Mouse (Mus musculus) large intestine, adult 2 months (tissue): ENCODE measurements around the gene Rusc2. TPM values are rescaled to one million over a fixed set of nuclear protein-coding genes. Genes with fewer than 3 reads are reported as not detected.

Experiments
- DNase-seq: peaks from one replicate; pipeline ENCODE4 v3.0.0-alpha.2; 2012; ENCODE audit warnings: low read depth, low spot score
- WGBS: fragments of 180-500 bp; shearing (Covaris S2); methylation state at CpG from one replicate; pipeline ENCODE4 v1.1.7; 2018; 5-methylcytosine and 5-hydroxymethylcytosine counted together
- polyA plus RNA-seq: library from polyadenylated mRNA; depleted of rRNA; stranded (reverse); fragments of >200 nt; gene quantifications from 2 replicates; pipeline ENCODE4 v1.2.3, GENCODE M21; 2012; rRNA removed

The Rusc2 gene
- 7.4 and 7.6 TPM in 2 replicates for polyA plus RNA-seq

DNA sequence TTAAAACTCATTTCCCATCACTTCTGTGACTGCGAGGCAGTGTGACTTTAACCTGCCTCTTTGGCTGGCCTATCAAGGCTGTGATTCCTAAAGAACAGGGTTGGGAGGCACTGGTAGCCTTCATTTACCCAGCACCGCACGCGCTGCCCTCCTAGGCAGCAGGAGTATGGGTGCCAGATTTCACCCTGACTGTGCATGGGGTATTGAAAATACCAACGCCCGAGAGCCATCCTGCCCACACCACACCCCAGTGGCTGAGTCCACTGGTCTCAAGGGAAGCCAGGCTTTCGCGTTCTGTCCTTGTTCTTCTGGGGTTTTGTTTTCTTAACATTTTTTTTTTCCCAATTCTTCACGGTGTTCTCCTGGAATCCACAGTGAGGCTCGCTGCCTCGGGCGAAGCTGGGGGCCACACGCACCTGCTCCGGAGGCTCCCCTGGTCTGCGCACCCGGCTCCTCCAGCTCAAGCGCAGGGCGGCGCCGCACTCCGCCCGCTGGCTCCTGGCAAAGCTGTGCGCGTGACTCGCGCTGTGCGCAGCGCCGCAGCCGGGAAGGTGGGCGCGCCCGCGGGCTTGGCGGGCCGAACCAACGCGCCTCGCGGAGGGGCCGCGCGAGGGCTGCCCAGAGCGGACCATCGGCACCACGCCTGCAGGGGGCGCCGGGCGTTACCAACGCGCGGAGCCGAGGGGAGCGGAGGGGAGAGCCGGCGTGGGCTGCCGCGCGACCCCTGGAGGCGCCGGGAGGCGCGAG, at the start of gene Rusc2:
Gene Rusc2 (plus strand): TSS at position 572 of the 747 bp plus-strand sequence.
- no peak for DNase-seq
- WGBS: under 1% methylated on average over 61 of the region's 63 CpGs

DNA sequence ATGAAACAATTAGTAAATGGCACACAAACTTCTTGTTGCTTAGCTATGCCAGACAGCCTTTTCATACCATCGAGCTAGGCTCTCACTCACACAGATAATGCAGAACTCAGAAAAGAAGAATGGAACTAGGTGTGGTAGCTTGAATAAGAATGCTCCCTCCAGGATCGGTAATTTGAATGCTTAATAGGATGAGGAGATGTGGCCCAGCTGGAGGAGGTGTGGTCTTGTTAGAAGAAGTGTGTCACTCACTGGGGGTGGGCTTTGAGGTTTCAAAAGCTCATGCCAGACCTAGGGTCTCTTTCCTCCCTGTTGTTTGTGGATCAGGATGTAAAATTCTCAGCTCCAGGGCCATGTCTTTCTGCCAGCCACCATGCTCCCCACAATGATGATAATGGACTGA, 47.0 kb upstream of the Rusc2 start:
- WGBS: 78% methylated on average over 2 of the region's 2 CpGs
- no peak for DNase-seq

DNA sequence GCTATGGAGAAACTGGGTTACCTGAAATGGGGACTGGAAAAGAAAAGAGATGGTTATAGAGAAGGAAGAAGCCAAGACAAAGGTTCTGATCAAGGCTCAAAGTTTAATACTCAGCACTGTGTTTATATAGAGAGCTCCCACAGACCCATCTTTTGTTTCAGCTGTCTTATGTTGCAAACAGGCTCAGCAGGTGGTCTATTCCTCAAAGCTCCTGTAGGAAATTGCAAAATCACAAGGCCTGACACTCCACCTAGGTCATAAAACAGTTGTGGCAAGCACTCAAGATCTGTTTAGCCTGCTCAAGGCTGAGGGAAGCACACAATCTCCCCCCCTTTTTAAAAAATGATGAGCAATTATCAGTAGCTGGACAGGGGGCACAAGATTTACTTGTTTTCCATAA, 45.6 kb upstream of the Rusc2 start:
- no peak for DNase-seq

DNA sequence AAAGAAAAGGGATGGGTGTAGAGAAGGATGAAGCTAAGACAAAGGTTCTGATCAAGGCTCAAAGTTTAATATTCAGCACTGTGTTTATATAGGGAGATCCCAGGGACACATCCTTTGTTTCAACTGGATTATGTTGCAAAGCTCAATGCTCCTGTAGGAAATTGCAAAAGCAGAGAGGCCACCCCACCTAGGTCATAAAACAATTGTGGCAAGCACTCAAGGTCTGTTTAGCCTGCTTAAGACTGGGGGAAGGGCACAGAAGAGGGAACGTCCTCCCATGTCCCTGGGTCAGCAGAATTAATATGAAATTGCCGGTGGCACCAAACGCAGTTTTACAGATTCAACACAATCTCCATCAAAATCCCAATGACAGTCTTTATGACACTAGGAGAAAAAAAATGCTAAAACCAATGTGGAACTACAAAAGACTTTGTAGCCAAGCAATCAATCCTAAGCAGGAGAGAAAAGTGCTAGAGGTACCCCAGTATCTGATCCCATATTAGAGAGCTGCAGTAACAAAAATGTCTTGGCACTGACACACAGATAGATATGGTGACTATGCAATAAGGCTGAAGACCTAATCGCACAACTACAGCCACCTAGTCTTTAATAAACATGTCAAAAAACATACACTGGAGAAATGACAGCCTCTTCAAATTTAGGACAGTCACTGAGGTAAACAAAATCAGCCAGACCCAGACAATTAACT, 41.5 kb upstream of the Rusc2 start:
- DNase-seq: peak; percentile 78
- 17% methylated on average over 4 of the region's 4 CpGs for WGBS

DNA sequence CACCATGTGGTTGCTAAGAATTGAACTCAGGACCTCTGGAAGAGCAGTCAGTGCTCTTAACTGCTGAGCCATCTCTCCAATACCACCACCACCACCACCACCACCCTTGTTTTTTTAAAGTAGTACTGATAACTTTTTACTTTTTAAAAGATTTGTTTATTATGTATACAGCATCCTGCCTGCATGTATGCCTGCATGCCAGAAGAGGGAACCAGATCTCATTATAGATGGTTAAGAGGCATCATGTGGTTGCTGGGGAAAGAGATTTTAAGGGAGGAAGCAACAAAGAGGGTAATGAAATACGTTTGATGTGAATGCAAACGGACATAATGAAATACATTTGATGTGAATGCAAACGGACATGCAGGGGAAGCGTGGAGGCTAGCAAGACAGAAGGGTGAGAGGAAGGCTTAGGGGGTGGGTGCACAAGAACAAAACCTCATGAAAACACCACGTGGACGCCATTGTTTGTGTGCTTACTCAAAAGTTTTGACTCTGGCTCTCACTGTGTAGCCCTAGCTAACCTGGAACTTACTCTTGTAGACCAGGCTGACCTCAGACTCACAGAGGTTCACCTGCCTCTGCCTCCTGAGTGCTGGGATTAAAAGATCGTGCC, 40.4 kb upstream of the Rusc2 start:
- DNase-seq: no peak
- WGBS: 84% methylated on average over 7 of the region's 7 CpGs

DNA sequence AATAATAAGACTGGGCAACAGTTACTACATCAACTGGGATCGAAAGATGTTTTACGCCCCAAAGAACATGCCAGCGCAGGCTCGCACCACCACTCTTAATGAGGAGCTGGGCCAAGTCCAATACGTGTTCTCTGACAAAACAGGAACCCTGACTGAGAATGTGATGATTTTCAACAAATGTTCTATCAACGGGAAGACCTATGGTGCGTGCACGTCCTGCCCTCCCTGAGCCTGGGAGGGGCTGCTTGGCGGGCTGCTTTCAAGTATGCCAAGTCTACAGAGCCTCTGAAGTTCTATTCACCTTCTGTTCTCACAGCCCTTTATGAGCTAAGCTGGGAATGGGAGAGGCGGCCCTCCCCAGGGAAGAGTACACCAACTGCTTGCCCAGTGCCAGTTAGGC, 39.3 kb upstream of the Rusc2 start:
- 66% methylated on average over 10 of the region's 10 CpGs for WGBS
- DNase-seq: no peak

DNA sequence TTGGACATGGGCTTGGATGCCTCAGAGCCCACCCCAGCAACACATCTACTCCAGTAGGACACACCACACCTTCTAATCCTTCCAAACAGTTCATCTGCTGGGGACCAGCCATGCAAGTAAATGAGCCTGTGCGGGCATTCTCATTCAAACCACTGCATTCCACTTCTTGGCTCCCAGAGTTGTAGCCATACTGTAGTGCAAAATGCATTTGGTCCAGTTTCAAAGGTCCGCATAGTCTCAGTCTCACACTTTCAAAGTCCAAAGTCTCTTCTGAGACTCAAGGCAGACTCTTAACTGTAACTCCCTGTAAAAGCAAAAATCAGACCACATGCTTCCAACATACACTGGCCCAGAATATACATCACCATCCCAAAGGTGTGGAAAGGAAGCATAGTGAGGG, 36.8 kb upstream of the Rusc2 start:
- no peak for DNase-seq
- 41% methylated on average over 2 of the region's 2 CpGs for WGBS

DNA sequence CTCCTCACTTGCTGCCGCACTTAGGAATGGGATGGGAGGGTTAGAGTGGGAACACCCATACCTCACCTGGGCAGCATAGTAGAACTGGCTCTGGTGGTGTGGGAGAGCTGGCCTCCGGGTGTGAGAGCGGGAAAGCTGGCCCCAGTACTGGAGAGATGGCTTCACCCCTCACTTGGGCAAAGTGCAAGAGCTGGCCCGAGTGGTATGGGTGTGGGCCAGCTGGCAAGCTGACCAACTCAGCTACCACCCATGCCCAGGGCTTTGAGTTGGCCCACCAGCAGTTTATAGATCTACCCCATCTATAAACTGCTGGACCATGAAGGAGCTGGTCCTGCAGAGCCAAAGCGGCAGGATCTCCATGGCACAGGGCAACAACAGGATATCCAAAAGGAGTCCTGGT, 32.6 kb upstream of the Rusc2 start:
- DNase-seq: no peak
- WGBS: 50% methylated on average over 5 of the region's 5 CpGs

DNA sequence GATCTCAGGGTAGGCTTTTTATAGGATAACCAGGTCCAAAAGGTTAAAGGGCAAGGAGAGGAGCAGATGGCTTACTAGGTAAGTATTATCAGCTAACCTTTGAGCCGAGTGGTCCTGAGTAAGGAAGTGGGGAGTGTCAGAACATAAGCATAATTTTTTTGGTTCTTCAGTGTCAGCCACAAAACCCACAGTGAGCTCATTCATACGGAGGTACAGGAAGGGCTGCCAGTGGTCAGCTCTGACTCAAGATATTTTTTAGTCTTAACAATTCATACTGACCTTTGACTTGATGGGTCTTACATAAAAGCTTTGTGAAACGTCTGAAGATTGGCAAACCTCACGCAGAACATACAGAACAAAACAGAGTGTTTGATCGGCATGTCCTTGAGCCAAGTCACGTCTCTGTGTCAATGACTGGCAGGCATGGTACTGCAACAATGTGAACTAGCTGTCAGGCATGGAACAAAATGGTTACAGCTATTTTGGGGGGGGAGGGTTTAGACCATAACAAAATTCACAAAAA, 31.7 kb upstream of the Rusc2 start:
- 32% methylated on average over 6 of the region's 6 CpGs for WGBS

DNA sequence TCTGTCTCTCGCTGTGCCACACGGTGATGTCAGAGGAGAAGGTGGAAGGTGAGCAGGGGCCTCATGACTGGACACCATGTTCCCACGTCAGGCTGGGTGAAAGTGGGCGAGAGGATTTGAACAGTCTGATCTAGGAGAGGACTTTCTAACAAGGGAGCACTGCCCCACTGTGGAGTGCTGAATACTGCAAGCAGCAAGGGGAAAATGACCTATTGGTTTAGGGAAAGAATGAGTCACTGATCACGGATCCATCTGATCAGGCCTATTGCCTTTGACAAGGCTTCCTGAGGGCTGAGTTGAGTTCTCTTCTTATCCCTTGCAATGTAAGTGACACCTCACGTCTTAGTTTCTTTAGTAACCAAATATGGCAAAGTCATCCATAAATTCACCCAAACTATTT, 28.1 kb upstream of the Rusc2 start:
- 73% methylated on average over 6 of the region's 6 CpGs for WGBS
- no peak for DNase-seq

More for the DNA sequence above, 31.7 kb upstream of the Rusc2 start:
- DNase-seq: no peak

DNA sequence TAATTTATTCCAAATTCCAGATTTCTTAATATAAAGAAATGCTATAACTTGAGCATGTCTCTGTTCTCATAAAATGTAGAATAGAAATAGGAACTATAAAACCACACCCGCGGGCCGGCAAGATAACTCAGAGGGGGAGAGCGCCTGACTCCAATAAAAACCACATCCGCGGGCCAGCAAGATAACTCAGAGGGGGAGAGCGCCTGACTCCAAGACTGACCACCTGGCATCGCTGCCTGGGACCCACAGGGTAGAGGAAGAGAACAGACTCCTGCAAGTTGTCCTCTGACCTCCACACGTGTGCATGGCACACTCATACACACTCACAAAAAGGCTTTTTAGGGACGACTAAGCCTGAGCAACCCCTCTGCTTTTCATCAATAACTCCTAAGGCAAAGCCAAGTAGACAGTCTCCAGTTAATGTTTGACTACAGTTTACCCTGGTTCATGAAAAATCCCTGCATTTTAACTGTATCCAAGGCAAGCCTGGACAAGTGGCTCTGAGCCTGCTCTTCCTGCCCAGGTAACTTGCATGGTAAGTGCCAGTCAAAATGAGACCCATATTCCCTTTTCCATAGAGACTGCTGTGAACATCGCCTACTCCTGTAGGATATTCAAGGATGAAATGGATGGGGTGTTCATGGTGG, 16.7 kb upstream of the Rusc2 start:
- DNase-seq: no peak
- WGBS: 25% methylated on average over 11 of the region's 11 CpGs

DNA sequence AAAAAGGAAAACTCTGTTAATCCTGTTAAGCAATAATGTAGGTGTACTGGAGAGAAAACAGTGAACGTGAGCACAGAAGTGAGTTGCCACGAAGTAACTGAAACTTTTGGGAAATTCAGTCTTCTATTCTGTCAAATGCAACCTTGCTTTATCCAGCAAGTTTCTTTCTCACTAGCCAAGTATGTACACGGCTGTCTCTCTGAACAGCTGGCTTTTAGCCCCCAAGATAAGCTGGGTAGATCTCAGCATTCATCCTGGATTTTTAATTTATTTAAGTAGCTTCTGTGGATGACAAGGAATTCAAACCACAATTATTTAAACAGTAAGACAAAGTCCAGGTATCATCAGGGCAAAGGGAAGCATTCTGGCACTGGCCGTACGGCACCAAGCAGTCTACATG, 14.5 kb upstream of the Rusc2 start:
- 88% methylated on average over 5 of the region's 5 CpGs for WGBS
- DNase-seq: no peak

DNA sequence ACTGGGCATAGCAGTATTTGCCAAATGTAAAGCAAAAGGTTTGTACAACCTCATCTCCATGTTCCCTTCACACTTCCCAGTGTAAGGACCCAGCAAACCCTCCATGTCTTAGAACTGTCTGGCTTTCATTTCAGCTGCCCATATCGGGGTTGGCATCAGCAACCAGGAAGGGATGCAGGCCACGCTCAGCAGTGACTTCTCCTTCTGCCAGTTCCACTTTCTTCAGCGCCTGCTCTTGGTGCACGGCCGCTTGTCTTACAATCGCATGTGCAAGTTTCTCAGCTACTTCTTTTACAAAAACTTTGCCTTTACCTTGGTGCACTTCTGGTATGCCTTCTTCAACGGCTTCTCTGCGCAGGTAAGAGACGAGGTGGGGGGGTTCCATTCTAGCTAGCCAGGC, 14.0 kb upstream of the Rusc2 start:
- no peak for DNase-seq
- WGBS: 84% methylated on average over 9 of the region's 9 CpGs

DNA sequence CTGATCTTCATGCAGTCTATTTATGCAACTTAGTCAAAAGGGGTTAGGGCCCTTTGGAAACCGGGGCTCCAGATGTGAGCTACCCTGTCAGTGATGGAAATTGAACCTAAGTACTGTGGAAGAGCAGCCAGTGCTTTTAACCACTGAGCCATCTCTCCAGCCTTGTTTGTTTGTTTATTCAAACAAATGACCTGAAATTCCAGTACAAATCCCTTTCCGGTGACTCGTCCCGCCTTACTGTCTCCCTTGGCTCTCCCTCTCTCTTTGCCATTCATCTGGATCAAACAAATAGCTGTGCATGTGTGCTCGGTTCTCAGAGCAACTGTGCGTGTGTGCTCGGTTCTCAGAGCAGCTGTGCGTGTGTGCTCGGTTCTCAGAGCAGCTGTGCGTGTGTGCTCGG, 10.4 kb upstream of the Rusc2 start:
- WGBS: 65% methylated on average over 11 of the region's 11 CpGs
- DNase-seq: no peak

DNA sequence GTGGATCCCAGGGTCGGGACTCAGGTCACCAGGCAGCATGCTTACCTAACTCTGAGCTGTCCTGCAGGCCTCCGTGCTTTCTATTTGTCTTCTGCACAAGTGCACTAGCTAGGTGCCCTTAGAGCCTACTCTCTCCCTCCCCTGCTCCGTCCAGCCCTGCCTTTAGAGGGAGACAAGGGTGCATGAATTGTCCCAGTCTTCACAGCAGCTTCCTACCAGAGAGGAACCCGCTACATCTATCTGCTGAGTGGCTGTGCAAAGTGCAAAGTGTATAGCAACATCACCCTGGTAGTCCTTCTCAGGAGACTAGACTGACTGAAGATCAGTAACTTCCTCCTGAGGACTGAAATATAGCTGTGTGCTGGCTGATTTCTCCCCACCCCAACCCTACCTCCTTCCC, 9.6 kb upstream of the Rusc2 start:
- no peak for DNase-seq
- WGBS: 36% methylated on average over 4 of the region's 4 CpGs

DNA sequence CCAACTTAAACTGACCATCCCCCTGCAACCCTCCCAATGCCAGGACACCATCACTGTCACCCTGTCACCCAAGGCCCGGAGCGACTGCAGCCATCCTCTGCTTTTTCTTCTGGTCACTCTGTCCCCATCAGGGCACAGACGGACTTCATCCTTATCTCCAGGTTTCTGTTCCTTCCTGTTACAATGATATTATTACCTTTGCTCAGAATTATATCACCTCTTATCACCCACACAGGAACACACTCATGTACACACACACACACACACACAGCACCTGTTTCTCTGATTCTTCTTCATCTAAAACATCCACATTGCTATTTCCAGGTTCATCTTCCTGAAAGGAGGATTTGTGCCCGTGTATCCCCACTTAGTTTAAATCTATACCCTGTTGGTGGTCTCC, 7.5 kb upstream of the Rusc2 start:
- WGBS: 67% methylated on average over 4 of the region's 4 CpGs

DNA sequence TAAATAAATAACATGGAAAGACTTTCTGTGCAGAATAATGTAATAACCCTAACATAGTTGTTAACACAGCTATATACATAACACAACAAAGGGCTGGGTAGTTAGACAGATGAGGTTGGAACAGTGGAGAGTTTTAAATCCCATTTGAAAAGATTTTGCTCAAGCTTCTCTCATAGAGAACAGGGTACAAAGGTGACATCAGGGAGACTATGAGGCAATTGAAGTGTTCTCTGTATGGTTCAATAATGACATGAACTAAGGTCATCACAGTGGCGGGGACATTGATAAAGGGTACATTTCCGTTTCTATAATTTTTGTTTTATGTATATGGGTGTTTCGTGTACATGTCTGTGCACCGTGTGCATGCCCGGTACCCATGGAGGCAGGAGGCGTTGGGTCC, 2.2 kb upstream of the Rusc2 start:
- WGBS: 92% methylated on average over 6 of the region's 6 CpGs
- DNase-seq: no peak

More for the DNA sequence above, 7.5 kb upstream of the Rusc2 start:
- no peak for DNase-seq

DNA sequence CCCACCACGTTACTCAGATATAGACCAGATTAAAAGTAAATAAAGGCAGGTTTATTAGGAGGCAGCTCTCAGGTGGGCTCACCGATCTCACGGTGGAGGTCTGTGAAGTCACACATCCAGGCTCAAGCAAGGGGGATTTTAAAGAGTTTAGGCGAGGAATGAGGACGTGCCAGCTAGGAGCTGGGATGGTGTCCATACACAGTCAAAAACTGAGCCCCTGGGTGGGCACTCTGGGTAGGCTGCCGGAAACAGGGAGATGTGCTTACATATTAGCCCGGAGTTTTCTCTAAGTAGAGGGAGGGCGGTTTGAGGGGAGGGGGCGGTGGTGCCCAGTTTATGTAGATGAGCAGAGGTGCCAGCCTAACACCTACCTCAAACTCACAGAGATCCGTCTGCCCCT, 828 bp upstream of the Rusc2 start:
- no peak for DNase-seq

DNA sequence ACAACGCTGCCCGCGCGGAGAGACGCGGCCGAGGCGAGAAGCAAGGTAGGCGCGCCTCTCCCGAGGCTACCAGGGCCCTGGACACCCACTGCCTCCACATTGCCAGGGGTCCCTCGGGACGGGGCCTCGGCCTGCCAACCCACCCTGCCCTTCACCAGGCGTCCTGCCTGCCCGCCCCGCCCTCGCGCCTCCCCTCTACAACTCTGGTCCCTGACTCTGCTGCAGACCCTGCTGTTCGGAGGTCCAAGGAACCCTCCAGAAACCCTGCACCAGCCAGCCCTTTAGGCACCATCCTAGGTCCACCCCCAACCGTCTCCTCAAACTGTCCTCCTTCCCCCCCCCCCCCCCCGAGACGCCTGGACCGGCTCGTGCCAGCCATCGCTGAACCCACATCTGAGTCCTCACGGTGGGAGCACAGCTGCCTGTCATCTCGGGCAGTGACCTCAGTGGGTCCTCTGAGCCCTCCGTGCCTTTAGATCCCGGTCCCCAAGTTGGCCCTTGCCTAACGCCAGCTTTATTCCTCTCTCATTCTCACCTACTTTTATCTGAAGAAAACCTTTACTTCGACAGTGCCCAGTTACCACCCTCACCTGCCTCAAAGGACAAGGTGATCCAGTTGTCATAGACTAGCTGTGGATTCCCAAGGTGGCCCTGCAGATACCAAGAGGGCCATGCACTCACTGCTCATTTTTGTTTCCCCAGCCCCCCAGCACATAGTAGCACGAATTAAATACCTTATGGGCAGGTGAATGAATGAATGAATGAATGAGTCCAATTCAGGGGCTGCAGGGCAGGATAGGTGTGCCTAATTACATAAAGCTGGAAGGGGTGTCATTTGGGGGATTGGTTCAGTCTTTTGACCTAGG, 609 bp downstream of the Rusc2 start:
- no peak for DNase-seq
- WGBS: 2% methylated on average over 29 of the region's 33 CpGs

More for the DNA sequence above, 828 bp upstream of the Rusc2 start:
- 21% methylated on average over 10 of the region's 10 CpGs for WGBS
